Mouse (Mus musculus) right cerebral cortex, postnatal 4 days (tissue): ENCODE results near the gene 1700122O11Rik.
A peak's percentile ranks its signal among the peaks of the same experiment; 100 is the strongest.

Source experiments
- DNase-seq: peaks from one replicate; pipeline ENCODE4 v3.0.0-alpha.2; 2022

1700122O11Rik gene

GRCm38 (mm10) chr17:48038193-48038592 lies at the start of gene 1700122O11Rik:
Gene 1700122O11Rik (minus strand): TSS chr17:48038293.
- DNase-seq: no peak

DNA sequence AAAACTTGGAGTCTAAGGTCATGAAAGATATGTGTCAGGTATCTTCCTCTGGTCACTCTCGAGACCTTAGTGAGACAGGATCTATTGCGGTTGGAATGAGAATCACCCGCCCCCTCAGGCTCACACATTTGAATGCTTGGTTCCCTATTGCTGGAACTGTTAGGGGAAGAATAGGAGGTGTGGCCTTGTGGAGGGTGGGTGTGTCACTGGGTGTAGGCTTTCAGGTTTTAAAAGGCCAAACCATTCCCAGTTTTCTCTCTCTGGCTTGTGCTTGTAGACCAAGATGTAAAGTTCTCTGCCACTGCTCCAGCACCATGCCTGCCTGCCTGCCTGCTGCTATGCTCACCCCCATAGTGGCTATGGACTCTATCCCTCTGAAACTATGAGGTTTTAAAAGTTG lies 42.5 kb upstream of the 1700122O11Rik start:
- DNase-seq: no peak

- no peak for DNase-seq
These were observed 29.6 kb upstream of the 1700122O11Rik start for GRCm38 (mm10) chr17:48067729-48068128.

DNA sequence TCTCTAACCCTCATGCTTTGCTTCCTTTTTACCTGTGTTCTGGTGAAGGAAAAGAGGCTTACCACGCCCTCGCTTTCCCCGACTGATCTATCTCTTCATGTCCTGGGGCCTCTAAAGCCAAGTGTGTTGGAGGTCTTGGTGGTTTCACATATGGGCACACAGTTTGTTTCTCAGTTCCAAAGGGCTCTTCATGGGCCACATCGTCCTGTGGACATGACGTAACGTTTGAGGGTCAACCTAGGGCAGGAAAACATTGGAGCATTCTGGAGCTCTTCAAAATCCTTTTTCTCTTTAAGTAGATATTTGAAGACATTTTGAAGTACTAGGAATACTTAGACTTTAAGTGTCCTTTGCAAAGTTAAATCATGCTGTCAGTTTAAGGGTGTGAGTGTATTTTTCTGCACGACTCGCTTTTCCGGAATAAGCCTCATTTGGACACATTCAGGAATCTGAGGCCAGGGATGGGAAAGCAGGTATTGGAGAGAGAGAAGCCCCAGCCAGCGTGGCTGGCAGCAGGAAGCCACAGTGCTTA lies 29.1 kb upstream of the 1700122O11Rik start:
- DNase-seq: no peak

DNA sequence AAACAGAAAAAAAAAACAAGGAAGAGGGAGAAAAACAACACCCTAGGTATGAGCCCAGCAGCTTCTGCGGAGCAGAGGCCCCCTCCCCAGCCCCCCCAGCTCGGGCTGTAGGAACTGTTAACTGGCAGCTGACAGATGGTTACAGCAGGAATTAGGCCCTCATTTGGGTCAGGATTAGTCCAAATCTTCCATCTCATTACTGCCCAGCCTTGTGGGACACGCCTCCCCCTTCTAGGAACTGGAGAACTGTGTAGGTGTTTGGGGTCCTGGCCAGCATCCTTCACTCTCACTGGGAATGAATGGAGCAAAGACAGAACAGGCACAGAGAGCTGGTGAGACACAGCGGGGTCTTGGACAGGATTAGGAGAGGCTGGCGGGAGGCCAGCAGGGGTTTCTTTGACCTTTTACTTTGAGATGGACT lies 27.0 kb upstream of the 1700122O11Rik start:
- DNase-seq: no peak

- no peak for DNase-seq
These were observed 26.2 kb upstream of the 1700122O11Rik start for GRCm38 (mm10) chr17:48064196-48064843.

DNA sequence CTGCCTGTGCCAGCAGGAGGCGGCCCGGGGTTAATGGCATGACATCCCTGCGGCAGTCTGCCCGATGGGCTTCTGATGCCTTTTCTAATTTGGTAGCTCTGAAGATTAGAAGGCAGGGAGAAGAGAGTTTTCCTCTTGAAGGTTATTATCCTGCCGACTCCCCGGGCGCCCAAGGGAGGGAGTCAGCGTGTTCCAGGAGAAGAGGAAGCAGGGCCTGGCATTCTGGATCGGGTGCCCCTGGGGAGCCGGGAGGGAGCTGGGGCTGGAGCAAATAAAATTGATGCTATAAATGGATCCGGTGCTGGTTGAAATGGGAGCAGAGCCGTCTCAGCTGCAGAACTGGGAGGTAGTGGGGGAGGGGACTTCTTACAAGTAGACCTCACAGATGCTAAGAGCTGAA lies 19.3 kb upstream of the 1700122O11Rik start:
- no peak for DNase-seq

GRCm38 (mm10) chr17:48055076-48055816 lies 17.2 kb upstream of the 1700122O11Rik start:
- no peak for DNase-seq

DNA sequence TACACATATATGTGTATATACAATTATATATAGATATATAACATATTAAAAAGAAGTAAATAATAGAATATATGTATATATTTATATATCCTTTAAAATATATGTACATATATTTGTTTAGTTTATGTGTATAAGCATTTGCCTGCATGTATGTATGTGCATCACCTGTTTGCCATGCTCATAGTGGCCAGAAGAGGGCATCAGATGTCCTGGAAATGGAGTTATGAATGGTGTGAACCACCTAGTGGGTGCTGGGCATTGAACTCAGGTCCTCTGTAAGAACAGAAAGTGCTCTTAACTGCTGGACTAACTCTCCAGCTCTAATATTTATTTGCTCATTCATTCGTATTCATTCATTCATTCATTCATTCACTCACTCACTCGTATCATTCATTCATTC lies 15.6 kb upstream of the 1700122O11Rik start:
- no peak for DNase-seq

- no peak for DNase-seq
These were observed 14.4 kb upstream of the 1700122O11Rik start for GRCm38 (mm10) chr17:48052338-48053067.

- no peak for DNase-seq
These were observed 13.7 kb upstream of the 1700122O11Rik start for GRCm38 (mm10) chr17:48051638-48052337.

- DNase-seq: peak; percentile 72
These were observed 7.5 kb upstream of the 1700122O11Rik start for GRCm38 (mm10) chr17:48045631-48046030.

DNA sequence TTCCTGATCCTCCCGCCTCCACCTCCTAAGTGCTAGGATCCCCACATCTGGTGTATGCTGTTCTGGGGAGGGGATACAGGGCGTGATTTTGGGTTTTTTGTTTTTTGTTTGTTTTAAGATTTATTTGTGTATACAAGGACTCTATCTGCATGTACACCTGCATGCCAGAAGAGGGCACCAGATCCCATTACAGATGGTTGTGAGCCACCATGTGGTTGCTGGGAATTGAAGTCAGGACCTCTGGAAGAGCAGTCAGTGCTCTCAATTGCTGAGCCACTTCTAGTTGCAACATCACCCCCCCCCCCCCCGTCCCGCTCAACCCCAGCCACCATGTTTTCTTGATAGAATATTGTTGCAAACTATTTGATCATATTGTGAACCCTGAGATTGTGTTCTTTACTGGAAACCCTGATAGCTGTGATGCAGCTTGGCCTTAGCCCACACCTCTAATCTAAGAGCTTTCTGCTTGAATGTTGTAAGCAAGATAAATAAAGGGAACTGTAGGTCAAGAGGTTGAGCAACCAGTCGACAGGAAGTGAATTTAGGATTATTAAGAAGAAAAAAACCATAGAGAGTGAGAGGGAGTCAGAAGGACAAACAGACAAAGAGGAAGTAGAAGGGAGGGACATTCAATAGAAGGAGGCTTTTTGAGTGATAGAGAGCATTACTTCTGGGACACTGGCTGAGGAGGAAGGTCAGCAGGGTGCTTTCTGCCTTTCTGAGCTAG lies 5.2 kb upstream of the 1700122O11Rik start:
- no peak for DNase-seq

DNA sequence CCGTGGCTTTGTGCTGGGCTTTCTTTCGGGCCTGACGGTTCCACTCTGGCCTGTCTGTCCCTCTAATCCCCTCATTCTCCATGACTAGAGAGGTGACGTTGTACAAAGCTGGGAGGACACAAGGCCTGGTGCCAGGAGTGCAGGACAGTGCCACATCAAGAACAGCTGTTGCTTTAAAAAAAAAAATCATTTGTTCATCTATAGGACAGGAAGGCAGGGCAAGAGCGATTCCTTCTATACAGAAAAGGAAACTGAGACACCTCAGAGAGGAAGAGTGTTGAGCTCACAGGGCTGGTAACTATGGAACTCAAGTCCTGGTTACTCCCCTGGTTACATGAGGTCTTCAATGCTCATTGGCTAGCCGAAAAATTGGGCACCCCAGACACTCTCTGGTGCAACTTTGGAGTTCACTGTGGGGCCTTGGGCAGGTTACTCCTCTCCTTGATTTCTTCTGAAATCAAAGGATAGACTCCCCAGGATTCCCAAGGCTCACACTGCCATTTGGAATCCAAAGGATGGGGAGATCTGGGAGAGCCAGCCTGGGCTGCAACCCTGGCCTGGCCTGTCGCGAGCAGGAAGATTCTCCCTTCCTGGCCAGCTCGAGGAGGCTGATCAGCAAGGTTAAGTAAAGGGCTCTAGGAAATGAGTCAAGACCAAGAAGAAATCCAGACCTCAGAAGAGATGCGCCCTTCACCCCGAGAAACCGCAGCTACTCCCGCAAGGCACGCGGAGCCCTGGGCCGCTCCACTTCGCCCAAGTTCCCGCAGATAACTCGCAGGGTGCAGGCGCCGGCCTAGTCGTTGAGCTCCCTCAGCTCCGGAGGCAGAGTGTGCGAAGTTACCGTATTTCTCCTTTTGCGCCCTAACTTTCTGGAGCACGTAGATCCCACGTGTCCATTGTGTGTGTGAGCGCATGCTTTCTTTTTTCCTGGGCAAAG lies 3.5 kb upstream of the 1700122O11Rik start:
- peak; percentile 38 for DNase-seq

DNA sequence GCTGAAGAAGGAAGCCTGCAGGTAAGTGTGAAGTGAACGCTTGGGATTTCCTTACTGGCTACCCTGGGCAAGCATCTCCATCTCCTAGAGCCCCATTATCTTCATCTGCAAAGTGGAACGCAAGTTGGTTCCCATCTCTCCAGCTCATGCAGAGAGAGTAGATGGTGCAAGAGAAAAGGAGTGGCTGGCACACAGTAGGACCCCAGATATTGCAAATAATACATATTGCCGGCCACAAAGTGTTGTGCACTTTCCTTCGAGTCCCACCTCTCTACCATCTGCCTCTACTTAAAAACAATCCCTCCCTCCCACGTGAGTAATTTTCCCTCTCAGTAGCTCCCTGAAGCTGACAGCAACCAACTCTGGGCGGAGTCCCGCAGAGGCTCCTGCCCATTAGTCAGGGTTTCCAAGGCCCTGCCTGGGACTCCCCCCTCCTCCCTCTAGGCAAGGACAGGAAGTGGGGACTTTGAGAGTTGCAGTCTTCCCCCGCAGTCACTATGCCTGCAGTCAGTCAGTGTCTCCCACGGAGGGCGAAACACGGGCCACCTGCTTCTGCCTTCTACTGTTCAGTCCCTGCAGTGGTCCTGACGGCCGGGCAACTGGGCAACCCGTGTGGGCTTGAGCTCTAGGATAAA lies 1.3 kb upstream of the 1700122O11Rik start:
- no peak for DNase-seq

- no peak for DNase-seq
These were observed 1.2 kb downstream of the 1700122O11Rik start for GRCm38 (mm10) chr17:48036921-48037320.

- DNase-seq: peak; percentile 65
These were observed 6.3 kb downstream of the 1700122O11Rik start for GRCm38 (mm10) chr17:48031521-48032430.

- peak; percentile 53 for DNase-seq
These were observed 8.9 kb downstream of the 1700122O11Rik start for GRCm38 (mm10) chr17:48029241-48029640.

DNA sequence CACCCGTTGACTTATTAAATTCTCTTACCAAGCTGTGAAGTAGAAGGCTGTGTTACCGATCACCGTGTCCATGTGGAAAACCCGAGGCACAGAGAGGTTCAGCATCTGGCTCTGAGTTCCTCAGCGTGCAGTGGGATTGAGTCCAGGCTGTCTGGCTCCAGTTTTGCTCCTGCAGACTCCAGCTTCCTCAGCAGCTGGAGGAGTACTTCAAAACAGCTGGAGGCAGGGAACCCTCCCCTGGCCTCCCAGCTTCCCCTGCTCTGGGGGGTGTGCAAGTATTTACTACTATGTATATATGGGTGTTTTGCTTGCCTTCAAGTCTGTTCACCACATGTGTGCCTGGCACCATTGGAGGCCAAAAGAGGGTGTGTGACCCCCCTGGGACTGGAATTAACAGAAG lies 9.8 kb downstream of the 1700122O11Rik start:
- no peak for DNase-seq
